Mouse (Mus musculus) B cell, adult (primary cell): ENCODE measurements around the gene Rac3. TPM values are rescaled to one million over a fixed set of nuclear protein-coding genes. Genes with fewer than 3 reads are reported as not detected.

Experiments
- total RNA-seq: library from RNA; stranded (reverse); gene quantifications from 4 replicates; pipeline ENCODE4 v1.2.4, GENCODE M21; 2023; ENCODE audit not compliant: inconsistent age

Gene Rac3
- total RNA-seq: 0.48 to 2.2 TPM (median 1.6 TPM) in 3 of 4 replicates, not detected in the other

DNA sequence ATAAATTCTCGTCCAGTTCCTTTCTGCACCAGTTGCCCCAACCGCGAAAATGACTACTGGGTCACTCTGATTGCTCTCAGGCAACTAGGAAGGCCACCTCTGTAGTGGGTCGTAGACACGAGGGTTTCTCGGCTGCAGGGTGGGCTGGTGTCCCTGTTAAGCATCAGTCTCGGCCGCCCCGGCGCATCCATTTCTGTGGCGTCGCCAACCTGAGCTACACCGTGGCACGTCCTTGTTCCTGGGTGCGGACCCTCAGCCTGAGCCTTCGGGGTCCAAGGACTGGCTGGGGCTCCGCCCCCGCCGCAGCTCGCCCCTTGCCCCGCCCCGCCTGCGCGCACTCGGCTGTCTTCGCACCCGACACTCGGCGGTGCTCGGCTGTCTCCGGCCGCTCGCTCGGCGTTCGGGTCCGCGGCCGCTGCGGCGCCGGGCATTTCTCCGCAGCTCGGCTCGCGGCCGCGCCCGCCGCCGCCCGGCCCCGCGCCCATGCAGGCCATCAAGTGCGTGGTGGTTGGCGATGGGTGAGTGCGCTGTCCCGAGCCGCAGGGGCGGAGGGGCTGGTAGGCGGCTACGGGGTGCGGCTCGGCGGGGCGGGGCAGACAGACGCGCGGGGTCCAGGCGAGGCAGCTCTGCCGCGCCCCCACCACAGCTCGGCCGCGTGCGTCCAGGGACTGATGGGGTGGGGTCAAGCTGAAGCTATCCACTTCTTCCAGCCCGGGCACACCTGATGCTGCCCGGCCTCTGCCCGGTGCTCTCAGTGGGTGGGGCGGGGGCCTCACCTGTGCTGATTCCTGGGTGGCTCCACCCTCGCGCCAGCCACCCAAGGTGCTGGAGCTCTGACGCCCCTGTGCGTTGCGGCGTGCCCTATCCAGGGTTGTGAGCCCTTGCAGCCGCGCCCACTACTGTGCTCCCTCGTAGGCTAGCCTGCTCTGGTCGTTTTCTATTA, at the start of gene Rac3:
Gene Rac3 (plus strand): TSS at position 347 of the 943 bp plus-strand sequence.

DNA sequence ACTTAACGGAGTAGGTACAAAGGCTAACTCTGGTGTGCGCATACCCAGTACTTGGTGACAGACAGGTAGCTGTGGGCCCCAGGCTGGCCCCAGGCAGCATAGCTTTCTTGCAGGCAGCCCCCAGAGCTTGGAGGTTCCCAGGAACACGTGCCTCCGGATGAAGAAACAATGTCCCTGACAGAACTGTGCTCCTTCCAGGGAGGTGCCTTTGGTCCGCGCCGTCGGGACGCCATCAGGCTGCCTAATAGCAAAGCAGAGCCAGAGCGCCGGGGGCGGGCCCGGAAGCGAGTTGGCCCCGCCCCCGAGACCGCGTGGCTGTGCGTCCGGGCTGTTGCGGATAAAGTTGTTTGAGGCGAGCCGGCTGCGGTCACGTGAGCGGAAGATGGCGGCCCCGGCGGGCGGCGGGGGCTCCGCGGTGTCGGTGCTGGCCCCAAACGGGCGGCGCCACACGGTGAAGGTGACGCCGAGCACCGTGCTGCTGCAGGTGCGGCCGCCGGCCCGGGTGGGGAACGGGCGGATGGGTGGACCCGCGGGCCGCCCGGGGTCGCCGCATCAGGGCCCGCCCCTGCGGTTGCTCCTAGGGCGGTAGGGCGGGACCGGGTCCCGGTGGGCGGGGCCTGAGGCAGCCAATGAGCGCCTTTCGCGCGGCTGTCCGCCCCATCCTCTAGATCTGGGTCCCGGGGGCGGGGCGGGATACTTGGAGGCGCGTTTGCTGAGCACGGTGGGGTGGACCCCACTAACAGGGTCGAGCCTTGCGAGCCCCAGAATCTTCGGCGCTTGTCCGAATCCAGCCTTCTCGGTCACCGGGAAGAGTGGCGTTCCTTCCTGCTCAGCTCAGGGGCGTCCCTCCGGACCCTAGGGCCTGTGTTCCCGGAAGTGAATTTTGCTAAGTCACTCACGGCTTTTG, 48.3 kb upstream of the Rac3 start, which contains the start of gene Aspscr1:
Gene Aspscr1 (plus strand): TSS at position 287 of the 907 bp plus-strand sequence.

DNA sequence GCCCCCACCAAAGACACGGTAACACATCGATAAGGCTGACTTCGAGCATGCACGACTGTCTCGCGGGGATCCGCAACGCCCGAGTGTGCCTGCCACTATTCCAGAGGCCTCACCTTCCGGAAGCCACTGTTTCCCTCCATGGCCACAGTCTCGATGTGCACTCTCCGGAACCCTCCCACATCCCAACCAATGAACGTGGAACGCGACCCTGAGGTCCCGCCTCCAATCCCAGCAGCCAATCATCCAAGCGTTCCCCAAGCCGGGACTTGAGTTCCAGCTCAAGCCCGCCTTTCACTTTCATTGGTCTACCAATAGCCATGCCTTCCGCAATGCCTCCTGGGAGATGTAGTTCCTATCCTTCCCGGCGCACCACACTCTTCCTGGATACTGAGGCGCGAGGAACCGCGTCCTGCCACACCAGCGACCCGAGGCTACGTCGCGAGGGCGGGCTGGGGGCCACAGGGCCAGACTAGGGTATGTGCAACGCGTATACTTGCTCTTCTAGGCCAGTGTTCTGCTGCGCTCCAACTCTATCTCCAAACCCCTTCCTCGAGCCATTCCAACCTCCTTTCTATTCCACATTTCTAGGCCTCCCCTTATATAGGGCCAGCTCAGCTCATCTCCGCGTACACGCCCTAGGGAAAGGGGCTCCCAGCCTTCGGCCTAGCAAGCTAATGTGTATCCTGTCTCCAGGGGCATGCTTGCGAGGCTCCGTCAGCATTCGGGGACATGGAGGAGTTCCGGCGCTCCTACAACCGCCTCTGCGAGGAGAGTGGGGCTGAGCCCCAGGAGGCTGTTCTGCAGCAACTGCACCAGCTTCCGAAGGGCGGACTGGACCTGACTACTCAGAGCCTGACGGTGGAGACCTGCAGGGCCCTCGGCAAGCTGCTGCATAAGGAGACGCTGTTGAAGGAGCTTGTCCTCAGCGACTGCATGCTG, 7.4 kb upstream of the Rac3 start, which contains the start of the genes Cenpx and Lrrc45:
Gene Cenpx (minus strand): TSS at position 159 of the 939 bp plus-strand sequence.
Gene Lrrc45 (plus strand): TSS at position 346 of the 939 bp plus-strand sequence.

DNA sequence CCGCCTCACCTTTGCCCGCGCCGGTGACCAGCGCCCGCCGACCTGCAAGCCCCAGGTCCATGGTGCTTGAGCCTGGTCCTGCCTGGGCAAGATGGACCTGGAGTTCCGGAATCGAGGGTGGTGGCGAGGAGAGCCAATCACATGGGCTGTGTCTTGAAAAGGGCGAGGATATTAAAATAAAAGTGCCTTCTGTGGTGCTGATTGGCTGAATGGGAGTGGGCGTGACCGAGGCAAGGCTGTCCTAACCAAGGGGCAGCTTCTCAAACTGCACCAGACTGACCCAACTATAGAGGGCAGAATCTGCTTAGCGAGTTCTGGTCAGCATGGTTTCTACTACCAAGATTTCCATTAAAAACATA, 5.9 kb downstream of the Rac3 start, which contains the start of gene Dcxr:
Gene Dcxr (minus strand): TSS at position 113 of the 359 bp plus-strand sequence.

DNA sequence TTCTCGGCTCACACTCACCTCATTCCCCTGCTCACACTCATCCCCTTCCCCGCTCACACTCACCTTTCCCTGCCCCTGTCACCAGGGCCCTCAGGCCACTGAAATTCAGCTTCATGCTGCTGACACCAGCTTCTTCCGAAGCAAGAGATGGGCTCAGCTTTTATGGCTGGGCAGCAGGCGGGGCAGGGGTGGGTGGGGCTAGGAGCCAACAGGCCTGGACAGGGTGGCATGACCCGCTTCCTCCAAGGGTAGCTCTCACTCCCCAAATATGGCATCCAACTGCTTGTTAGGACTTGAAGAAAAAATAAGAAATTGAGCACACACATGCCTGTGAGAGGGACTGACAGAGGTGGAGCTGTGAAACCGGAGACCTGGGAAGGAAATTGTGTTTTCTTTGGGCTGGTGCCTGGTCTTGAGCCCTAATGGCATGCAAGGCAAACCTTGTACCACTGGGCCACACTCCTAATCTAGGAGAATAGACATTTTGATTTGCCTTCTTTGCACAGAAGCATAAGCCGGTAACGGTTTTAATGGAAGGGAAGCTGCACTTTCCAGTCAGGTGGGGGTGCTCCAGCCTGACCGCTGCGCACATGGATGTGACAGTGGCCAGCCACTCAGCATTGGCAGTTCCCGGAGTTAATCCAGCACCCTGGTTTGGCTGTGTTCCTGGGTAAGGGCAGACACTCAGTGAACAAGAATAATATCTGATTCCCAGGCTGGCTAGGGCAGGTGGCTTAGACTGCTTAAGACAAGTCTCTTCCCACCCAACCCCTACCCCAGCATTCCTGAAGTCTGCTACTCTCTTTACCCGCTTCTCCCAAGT, 10.8 kb downstream of the Rac3 start, which contains the start of gene Cbr2:
Gene Cbr2 (minus strand): TSS at position 257 of the 823 bp plus-strand sequence.

GRCm38 (mm10) chr11:120762672-120763041, 41.4 kb downstream of the Rac3 start, which contains the start of gene Hmga1b:
Gene Hmga1b (plus strand): TSS chr11:120762794.

Other genes starting within 250 kb of the Rac3 start
- gene Mrpl12, start 236.9 kb upstream of the Rac3 start, total RNA-seq: 32.3 to 43.2 TPM (median 33.4 TPM) in 4 replicates
- gene Slc25a10, start 229.6 kb upstream of the Rac3 start, total RNA-seq: 10.5 to 14.5 TPM (median 12.3 TPM) in 4 replicates
- gene Gcgr, start 190.8 kb upstream of the Rac3 start, total RNA-seq: not detected in 4 replicates
- gene Mcrip1, start 171.7 kb upstream of the Rac3 start, total RNA-seq: 42.2 to 46.1 TPM (median 43.6 TPM) in 4 replicates
- not detected in 4 replicates for gene Ppp1r27, start 170.3 kb upstream of the Rac3 start, total RNA-seq
- gene P4hb, start 148.2 kb upstream of the Rac3 start, total RNA-seq: 141 to 162 TPM (median 155 TPM) in 4 replicates
- 520 to 560 TPM (median 534 TPM) in 4 replicates for gene Arhgdia, start 139.8 kb upstream of the Rac3 start, total RNA-seq
- gene Alyref, start 123.1 kb upstream of the Rac3 start, total RNA-seq: 127 to 143 TPM (median 137 TPM) in 4 replicates
- gene Anapc11, start 123.0 kb upstream of the Rac3 start, total RNA-seq: 45.7 to 57.2 TPM (median 47.4 TPM) in 4 replicates
- 1.1 to 3.0 TPM in 2 of 4 replicates, not detected in the others for gene Npb, start 113.0 kb upstream of the Rac3 start, total RNA-seq
- 96.0 to 113 TPM (median 107 TPM) in 4 replicates for gene Pcyt2, start 103.5 kb upstream of the Rac3 start, total RNA-seq
- 114 to 130 TPM (median 118 TPM) in 4 replicates for gene Sirt7, start 96.2 kb upstream of the Rac3 start, total RNA-seq
- 57.2 to 69.2 TPM (median 65.4 TPM) in 4 replicates for gene Mafg, start 87.9 kb upstream of the Rac3 start, total RNA-seq
- gene Pycr1, start 77.7 kb upstream of the Rac3 start, total RNA-seq: 0.96 to 1.9 TPM (median 1.0 TPM) in 4 replicates
- gene Myadml2, start 73.3 kb upstream of the Rac3 start, total RNA-seq: 1.3 to 2.2 TPM in 2 of 4 replicates, not detected in the others
- gene Notum, start 60.3 kb upstream of the Rac3 start, total RNA-seq: not detected in 4 replicates
- 93.0 to 111 TPM (median 107 TPM) in 4 replicates for gene Aspscr1, start 48.5 kb upstream of the Rac3 start, total RNA-seq
- gene Cenpx, start 7.7 kb upstream of the Rac3 start, total RNA-seq: 31.7 to 39.4 TPM (median 35.3 TPM) in 4 replicates
- 36.5 to 42.3 TPM (median 40.7 TPM) in 4 replicates for gene Lrrc45, start 7.5 kb upstream of the Rac3 start, total RNA-seq
- gene Dcxr, start 5.8 kb downstream of the Rac3 start, total RNA-seq: 15.2 to 20.4 TPM (median 17.6 TPM) in 4 replicates
- gene Cbr2, start 10.6 kb downstream of the Rac3 start, total RNA-seq: not detected in 4 replicates
- 35.2 to 44.7 TPM (median 42.3 TPM) in 4 replicates for gene Hmga1b, start 41.3 kb downstream of the Rac3 start, total RNA-seq
- gene Rfng, start 62.7 kb downstream of the Rac3 start, total RNA-seq: 11.6 to 15.4 TPM (median 14.0 TPM) in 4 replicates
- gene Gps1, start 62.8 kb downstream of the Rac3 start, total RNA-seq: 71.7 to 83.8 TPM (median 79.2 TPM) in 4 replicates
- gene Dus1l, start 74.9 kb downstream of the Rac3 start, total RNA-seq: 55.9 to 72.0 TPM (median 62.7 TPM) in 4 replicates
- gene Fasn, start 103.1 kb downstream of the Rac3 start, total RNA-seq: 104 to 118 TPM (median 109 TPM) in 4 replicates
- gene Ccdc57, start 211.4 kb downstream of the Rac3 start, total RNA-seq: 0.58 to 1.8 TPM (median 0.87 TPM) in 4 replicates
- gene Slc16a3, start 227.0 kb downstream of the Rac3 start, total RNA-seq: 0.27 to 1.0 TPM (median 0.71 TPM) in 4 replicates